Mouse (Mus musculus) G1E (cell line): ENCODE measurements around the gene Micu1.

Source experiments
- CTCF ChIP-seq: IDR thresholded peaks from 2 replicates; pipeline ENCODE4 v1.5.1; 2012; ENCODE audit warnings: low read depth, low read length, inconsistent platforms, mixed read lengths
- GATA1 ChIP-seq: IDR thresholded peaks from 2 replicates; pipeline ENCODE4 v1.6.1; 2012; ENCODE audit warnings: borderline replicate concordance, low read length, inconsistent platforms, mixed read lengths
- POLR2AphosphoS5 ChIP-seq: IDR thresholded peaks from 2 replicates; pipeline ENCODE4 v1.6.1; 2012; ENCODE audit warnings: low read depth, low read length, inconsistent platforms; ENCODE audit not compliant: insufficient replicate concordance
- TAL1 ChIP-seq: conservative IDR thresholded peaks from 2 replicates; pipeline ENCODE4 v1.6.1; 2012; ENCODE audit warnings: low read depth, low read length, inconsistent platforms, mixed read lengths

- TF ChIP-seq CTCF (no peak), POLR2AphosphoS5 (no peak), GATA1 (no peak), TAL1 (no peak)
These were observed 51.3 kb downstream of the Micu1 start for GRCm38 (mm10) chr10:59753538-59754069.
